ENCODE assay signal across 38 mouse cellular contexts in the genomic region with DNA sequence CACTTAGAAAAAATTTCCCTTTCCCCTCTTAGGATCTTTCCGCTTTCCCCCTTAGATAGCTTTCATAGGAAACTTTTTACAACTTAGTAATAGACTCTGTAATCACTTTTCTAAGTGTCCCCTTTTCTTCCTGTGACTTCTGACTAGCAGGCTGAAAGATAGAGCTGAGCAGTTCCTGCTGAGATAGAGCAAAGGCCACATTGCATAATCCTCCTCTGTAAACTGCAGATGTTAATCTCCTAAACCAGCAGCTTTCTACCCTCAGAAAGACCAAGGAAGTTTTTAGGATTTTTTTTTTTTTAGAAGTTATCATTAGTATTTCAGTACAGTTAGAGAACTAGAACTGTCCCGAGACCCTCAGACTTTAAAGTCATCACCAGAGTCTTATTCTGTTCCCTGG. TPM values are rescaled to one million over a fixed set of nuclear protein-coding genes. Genes with fewer than 3 reads are reported as not detected.
"Had no signal": no experiment of that assay in that cellular context is flagged by ENCODE, and none has a peak within 500 bp of the region (broad histone marks: within the 10 kb centered on the region; RNA-seq: fewer than 3 reads in every experiment).

No protein-coding gene starts in this region.

- ATAC-seq: forebrain, embryonic 13.5 days; forebrain, embryonic 14.5 days; forebrain, embryonic 15.5 days; forebrain, embryonic 16.5 days; forebrain, postnatal 0 days had no signal

- DNase-seq: cerebellum, adult 2 months; cerebellum, adult 8-10 months; cerebellum, adult 9-10 months; cerebellum, adult 9-11 months; cerebellum, postnatal 10 days; cerebellum, postnatal 14 days; cerebellum, postnatal 25 days; cerebellum, postnatal 36 days; forebrain, postnatal 0 days; gastrocnemius, adult 2 months; gastrocnemius, postnatal 10 days; gastrocnemius, postnatal 14 days; gastrocnemius, postnatal 25 days; gastrocnemius, postnatal 36 days; heart, adult 11 months; heart, adult 18-20 months; heart, adult 2 months had no signal

- H3K36me3 ChIP-seq: embryonic facial prominence, embryonic 10.5 days; embryonic facial prominence, embryonic 12.5 days; embryonic facial prominence, embryonic 13.5 days; embryonic facial prominence, embryonic 15.5 days; forebrain, embryonic 10.5 days; forebrain, embryonic 12.5 days; forebrain, embryonic 15.5 days had no signal

- H3K4me3 ChIP-seq: embryonic facial prominence, embryonic 10.5 days; embryonic facial prominence, embryonic 12.5 days; embryonic facial prominence, embryonic 13.5 days; embryonic facial prominence, embryonic 15.5 days; erythroblast, embryonic 14.5 days; forebrain, embryonic 10.5 days; forebrain, embryonic 12.5 days; forebrain, embryonic 13.5 days; forebrain, embryonic 15.5 days; gastrocnemius, adult 2 months; heart, adult 2 months had no signal

- H3K4me2 ChIP-seq: embryonic facial prominence, embryonic 12.5 days; embryonic facial prominence, embryonic 13.5 days; embryonic facial prominence, embryonic 15.5 days; forebrain, embryonic 12.5 days; forebrain, embryonic 13.5 days; forebrain, embryonic 15.5 days had no signal

- H3K9me3 ChIP-seq: embryonic facial prominence, embryonic 13.5 days; embryonic facial prominence, embryonic 15.5 days; forebrain, embryonic 13.5 days; forebrain, embryonic 15.5 days had no signal

- H3K4me1 ChIP-seq: embryonic facial prominence, embryonic 10.5 days; embryonic facial prominence, embryonic 12.5 days; embryonic facial prominence, embryonic 13.5 days; embryonic facial prominence, embryonic 15.5 days; forebrain, embryonic 10.5 days; forebrain, embryonic 12.5 days; forebrain, embryonic 13.5 days; forebrain, embryonic 15.5 days had no signal

- H3K27ac ChIP-seq: embryonic facial prominence, embryonic 10.5 days; embryonic facial prominence, embryonic 12.5 days; embryonic facial prominence, embryonic 13.5 days; embryonic facial prominence, embryonic 15.5 days; forebrain, embryonic 10.5 days; forebrain, embryonic 12.5 days; forebrain, embryonic 13.5 days; forebrain, embryonic 15.5 days; gastrocnemius, adult 2 months; heart, adult 2 months had no signal

- H3K27me3 ChIP-seq: embryonic facial prominence, embryonic 12.5 days; embryonic facial prominence, embryonic 13.5 days; embryonic facial prominence, embryonic 15.5 days; forebrain, embryonic 12.5 days; forebrain, embryonic 13.5 days; forebrain, embryonic 15.5 days had no signal

- H3K9ac ChIP-seq: embryonic facial prominence, embryonic 12.5 days; embryonic facial prominence, embryonic 13.5 days; embryonic facial prominence, embryonic 15.5 days; forebrain, embryonic 12.5 days; forebrain, embryonic 13.5 days; forebrain, embryonic 15.5 days; forebrain, postnatal 0 days had no signal

RNA-seq across cellular contexts. Expression of a gene that starts 3.5 kb away (rescaled TPM):
- total RNA-seq: gastrocnemius, adult 2 months; gastrocnemius, postnatal 14 days; gastrocnemius, postnatal 25 days; gastrocnemius, postnatal 36 days; gastrocnemius, postnatal 4 days; heart, adult 18-20 months had no signal
- polyA plus RNA-seq: cerebellum, adult 2 months; cortical plate, adult 2 months; embryonic facial prominence, embryonic 13.5 days; embryonic facial prominence, embryonic 15.5 days; erythroblast, embryonic 14.5 days; forebrain, embryonic 10.5 days; forebrain, embryonic 11.5 days; forebrain, embryonic 12.5 days; forebrain, embryonic 13.5 days; forebrain, embryonic 14.5 days; forebrain, embryonic 15.5 days; forebrain, embryonic 16.5 days; forebrain, postnatal 0 days had no signal

RNA-seq across cellular contexts. Expression of a gene that starts 8.9 kb away (rescaled TPM):
- total RNA-seq: forebrain, postnatal 0 days; gastrocnemius, adult 18-20 months; gastrocnemius, adult 2 months; gastrocnemius, adult 8-10 months; gastrocnemius, postnatal 10 days; gastrocnemius, postnatal 14 days; gastrocnemius, postnatal 25 days; gastrocnemius, postnatal 36 days; gastrocnemius, postnatal 4 days; granulocyte monocyte progenitor cell, adult 5-6 weeks; heart, adult 18-20 months; heart, adult 2 months; heart, adult 8-10 months had no signal
- polyA plus RNA-seq: cerebellum, adult 2 months; cortical plate, adult 2 months; embryonic facial prominence, embryonic 10.5 days; embryonic facial prominence, embryonic 11.5 days; embryonic facial prominence, embryonic 12.5 days; embryonic facial prominence, embryonic 13.5 days; embryonic facial prominence, embryonic 14.5 days; embryonic facial prominence, embryonic 15.5 days; erythroblast, embryonic 14.5 days; forebrain, embryonic 10.5 days; forebrain, embryonic 11.5 days; forebrain, embryonic 12.5 days; forebrain, embryonic 13.5 days; forebrain, embryonic 14.5 days; forebrain, embryonic 15.5 days; forebrain, embryonic 16.5 days; forebrain, postnatal 0 days; frontal cortex, adult 2 months; heart, adult 2 months had no signal

RNA-seq across cellular contexts. Expression of a gene that starts 51.7 kb away (rescaled TPM):
- total RNA-seq: granulocyte monocyte progenitor cell, adult 5-6 weeks had no signal
- polyA plus RNA-seq: erythroblast, embryonic 14.5 days had no signal
